Mouse (Mus musculus): ENCODE measurements around the gene Nprl3. TPM values are rescaled to one million over a fixed set of nuclear protein-coding genes. Genes with fewer than 3 reads are reported as not detected.
"Not testable (repeated sequence)": the region's sequence is repeated elsewhere in the genome, so short reads cannot be mapped to it uniquely, and the experiment has no call there.

Gene Nprl3
- total RNA-seq, 1 experiment from 2014 or later, result 20.3 TPM

DNA sequence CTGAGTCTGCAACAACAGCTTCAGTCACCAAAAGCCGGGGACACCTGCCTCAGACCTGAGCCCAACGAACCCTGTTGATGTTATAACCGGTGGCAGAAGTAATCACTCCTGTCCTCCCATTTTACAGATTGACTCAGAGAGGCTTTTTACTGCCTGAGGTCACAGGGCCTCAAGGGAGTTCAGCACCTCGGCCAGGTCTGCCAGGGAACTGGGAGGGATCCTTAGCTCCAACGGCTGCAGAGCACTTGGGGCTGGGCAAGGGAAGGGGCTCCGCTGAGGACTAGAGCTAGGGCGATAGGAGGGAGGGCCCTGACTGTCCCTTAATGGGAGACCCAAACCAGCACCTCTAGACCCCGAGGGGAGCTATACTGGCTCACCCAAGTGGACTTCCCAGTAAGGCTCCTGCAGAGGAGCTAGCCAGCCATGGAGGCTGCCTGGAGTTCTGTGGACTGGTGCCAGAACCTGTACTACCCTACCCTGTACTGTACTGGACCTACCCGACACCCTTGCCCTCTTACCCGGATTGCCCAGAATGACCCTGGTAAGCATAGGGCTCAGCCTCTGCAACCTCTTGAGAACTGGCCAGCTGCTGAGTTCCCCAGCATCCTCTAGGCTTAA is 46.8 kb downstream of the Nprl3 start:
- ATAC-seq (replicated peaks in 1 of 2; ENCODE audit: insufficient read depth in 1 of 2, low FRiP score in 2 of 2, low TSS enrichment in 1 of 2, low read depth in 1 of 2, poor library complexity in 2 of 2, severe bottlenecking in 2 of 2), result no peak

DNA sequence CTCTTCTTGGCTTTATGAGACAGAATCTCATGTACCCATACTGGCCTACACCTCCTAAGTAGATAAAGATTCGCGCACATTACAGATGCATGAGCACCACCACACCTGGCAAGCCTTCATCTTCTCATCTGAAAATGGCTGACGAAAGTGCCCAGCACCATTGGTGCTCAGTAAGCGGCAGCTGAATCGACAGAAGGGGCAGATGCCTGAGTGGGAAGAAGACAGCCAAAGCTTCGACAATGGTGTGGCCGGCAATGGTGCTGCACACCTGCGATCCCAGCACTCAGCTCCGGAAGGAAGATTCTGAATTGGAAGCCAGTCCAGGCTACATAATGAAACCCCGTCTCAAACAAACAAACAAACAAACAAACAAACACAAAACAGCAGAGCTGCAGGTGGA is 48.2 kb downstream of the Nprl3 start:
- no peak for ATAC-seq (replicated peaks in 1 of 2; ENCODE audit: insufficient read depth in 1 of 2, low FRiP score in 2 of 2, low TSS enrichment in 1 of 2, low read depth in 1 of 2, poor library complexity in 2 of 2, severe bottlenecking in 2 of 2)

DNA sequence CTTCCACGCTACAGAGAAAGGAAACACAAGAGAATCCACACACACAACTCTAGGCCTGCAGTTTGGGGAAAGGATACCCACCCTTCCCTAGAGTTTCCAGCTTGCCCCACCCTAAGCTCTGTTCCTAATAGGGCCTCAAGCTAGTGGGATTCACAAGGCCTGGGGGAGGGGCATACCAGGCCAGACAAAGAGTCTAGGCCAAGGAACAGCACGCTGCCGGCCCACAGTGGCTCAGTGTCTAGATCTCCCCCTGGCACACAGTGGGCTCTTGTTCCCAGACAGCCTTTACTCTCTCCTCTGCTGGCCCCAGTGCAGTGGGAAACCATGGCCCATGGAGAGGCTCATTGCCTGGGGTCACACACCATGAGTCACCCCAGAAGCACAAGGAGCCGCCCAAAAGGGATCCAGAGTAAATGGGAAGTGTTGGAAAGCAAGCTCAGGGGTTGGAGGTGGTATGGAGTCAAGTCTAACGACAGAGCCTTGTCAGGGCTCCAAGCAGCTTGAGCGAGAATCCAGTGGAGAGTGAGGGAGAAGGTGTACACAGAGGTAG is 48.9 kb downstream of the Nprl3 start:
- no peak for ATAC-seq (replicated peaks in 1 of 2; ENCODE audit: insufficient read depth in 1 of 2, low FRiP score in 2 of 2, low TSS enrichment in 1 of 2, low read depth in 1 of 2, poor library complexity in 2 of 2, severe bottlenecking in 2 of 2)

DNA sequence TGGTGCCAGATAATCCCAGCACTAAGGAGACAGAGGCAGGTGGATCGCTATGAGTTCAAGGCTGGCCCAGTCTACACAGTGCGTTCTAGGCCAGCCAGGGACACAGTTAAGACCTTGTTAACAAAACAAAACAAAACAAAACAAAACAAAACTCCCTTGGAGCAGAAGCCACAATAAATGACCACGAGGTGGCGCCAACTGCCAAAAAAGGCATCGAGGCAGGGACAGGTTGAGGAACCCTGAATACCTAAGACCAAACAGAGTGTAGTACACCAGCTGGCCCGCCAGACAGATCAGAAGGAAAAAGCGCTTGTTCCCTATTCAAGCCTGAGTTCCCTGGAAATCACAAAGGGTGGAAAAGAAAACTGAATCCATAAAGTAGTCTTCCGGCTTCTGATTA is 50.7 kb downstream of the Nprl3 start:
- ATAC-seq (replicated peaks in 1 of 2; ENCODE audit: insufficient read depth in 1 of 2, low FRiP score in 2 of 2, low TSS enrichment in 1 of 2, low read depth in 1 of 2, poor library complexity in 2 of 2, severe bottlenecking in 2 of 2), result peak; percentile 74 to 83

DNA sequence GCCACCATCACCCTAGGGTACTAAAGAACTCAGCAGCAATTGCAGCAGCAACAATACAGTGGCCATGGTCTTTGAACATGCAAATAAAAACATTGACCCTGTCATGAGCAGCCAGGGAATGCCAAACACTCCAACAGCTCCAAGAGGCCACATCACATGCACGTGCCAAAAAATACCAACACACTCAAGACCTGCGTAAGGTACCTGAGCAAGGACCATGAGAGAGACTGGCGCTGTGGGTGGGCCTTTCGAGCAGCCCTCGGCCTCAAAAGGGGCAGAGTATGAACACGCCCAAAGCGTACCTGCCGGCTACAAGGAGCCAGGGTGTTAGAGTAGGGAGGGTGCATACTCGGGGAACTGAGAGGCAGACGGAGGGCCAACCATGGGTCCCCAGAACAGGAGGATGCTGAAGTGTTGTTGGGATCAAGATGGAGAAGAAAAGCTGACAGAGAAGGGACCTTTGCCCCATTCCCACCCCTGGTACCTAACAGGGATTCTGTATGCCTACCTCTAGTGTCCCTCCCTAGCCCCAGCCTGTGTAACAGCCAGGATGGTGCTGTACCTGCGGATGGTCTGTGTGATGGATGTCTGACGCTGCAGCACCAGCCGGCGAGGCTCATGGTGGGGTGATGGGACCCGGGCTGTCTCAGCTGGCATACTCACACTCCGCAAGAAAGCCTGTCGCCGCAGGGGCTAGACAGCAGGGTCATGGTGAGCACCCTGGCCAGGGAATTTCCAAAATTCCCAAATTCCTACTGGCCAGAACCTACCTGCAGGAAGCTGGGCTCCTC is 51.9 kb downstream of the Nprl3 start:
- no peak for ATAC-seq (replicated peaks in 1 of 2; ENCODE audit: insufficient read depth in 1 of 2, low FRiP score in 2 of 2, low TSS enrichment in 1 of 2, low read depth in 1 of 2, poor library complexity in 2 of 2, severe bottlenecking in 2 of 2)

DNA sequence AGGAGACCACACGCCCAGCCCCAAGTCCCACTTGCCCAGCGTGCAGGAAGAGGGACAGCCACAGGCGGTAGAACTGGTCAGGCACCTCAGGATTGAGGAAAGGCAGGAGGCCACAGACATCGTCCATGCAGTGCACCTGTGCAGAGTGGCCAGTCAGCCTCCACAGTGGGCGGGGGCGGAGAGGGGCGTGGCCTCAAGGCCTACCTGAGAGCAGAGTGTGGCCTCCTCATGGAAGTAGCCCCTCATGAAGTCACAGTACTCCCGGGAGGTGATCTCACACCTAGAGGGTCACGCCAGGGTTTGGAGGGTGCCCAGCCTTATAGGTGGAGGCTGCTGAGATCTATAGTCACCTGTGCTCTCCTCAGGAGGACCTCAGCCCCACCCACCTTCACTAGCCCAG is 56.9 kb downstream of the Nprl3 start:
- ATAC-seq (replicated peaks in 1 of 2; ENCODE audit: insufficient read depth in 1 of 2, low FRiP score in 2 of 2, low TSS enrichment in 1 of 2, low read depth in 1 of 2, poor library complexity in 2 of 2, severe bottlenecking in 2 of 2), result no peak

DNA sequence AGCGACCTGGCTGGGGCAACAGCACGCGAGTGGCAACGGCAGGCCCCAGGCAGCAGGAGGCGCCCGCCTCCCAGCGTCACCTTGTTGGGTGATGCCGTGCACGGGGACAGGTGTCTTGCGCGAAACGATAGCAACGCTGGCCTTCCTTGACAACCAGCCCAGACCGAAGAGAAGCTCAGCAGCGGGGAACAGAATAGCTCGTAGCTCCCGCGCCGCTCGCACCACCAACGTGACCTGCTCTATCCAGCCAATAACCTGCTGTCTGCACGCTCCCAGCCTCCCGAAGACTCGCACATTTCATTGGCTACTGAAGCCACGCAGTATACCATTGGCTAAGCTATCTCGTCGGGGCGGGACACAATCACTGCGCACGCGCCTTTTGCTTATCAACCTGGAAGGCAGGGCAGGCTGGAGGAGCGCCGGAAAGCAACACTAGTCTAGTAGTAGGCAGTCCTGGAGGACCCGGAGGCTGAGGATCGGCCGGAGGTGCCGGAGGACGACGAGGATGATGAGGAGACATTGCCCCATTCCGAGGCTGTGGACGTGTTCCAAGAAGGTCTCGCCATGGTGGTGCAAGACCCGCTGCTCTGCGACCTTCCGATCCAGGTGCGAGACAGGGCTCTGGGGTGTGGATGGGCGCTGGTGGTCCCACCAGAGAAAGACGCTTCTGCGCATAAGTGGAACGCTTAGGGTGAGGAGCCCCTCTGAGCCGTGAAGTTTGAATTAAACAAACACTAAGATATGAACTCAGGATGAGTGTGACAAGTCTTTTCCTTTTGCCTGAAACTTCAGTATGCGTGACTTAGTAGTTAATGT is 62.2 kb downstream of the Nprl3 start, which contains the start of gene Snrnp25:
Gene Snrnp25 (plus strand): TSS at position 358 of the 816 bp plus-strand sequence.
- ATAC-seq (replicated peaks in 1 of 2; ENCODE audit: insufficient read depth in 1 of 2, low FRiP score in 2 of 2, low TSS enrichment in 1 of 2, low read depth in 1 of 2, poor library complexity in 2 of 2, severe bottlenecking in 2 of 2), result peak; percentile 100

DNA sequence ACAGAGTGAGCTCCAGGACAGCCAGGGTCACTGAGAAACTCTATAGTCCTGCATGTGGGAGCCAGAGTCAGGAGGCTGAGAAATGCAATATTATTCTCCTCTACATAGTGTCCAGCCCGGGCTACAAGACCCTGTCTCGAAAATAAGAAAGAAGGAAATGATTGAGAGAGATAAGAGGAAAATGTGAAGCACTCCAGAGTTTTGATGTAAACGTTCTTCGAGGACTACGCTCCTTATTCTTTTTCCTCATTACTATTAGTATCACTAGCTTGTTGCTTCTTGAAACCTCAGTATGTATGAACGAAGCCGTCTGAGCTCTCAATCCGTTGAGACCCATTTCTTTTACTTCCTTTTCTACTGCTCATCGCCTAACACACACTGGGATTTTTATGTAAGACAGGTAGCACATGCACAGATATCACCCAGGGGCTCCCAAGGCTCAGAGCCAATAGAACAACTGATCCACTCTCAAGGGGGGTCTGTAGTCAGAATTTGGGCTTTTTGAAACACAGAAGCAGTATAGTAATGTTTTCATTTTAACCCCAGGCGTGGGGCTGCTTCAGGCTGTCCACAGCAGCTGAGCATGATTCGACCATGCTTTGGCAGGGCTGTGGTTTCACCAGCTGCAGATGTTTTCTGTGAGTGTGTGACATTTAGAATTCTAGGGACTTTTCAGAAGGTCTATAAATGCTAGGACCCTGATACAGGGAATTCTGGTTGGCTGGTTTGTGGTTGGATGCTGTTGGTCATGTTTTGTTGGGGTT is 65.4 kb downstream of the Nprl3 start:
- no peak for ATAC-seq (replicated peaks in 1 of 2; ENCODE audit: insufficient read depth in 1 of 2, low FRiP score in 2 of 2, low TSS enrichment in 1 of 2, low read depth in 1 of 2, poor library complexity in 2 of 2, severe bottlenecking in 2 of 2)

DNA sequence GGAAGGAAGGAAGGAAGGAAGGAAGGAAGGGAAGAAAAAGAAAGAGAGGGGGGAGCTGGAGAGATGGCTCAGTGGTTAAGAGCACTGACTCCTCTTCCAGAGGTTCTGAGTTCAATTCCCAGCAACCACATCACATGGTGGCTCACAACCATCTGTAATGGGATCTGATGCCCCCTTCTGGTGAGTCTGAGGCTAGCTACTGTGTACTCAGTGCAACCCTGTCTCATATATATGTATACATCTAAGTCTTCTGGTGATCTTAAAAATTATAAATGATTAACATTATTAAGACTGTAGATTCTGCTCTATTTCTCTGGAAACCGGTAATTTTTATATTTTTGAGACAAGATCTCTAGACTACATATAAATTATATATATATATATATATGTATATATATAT is 66.5 kb downstream of the Nprl3 start:
- not testable (repeated sequence) for ATAC-seq (replicated peaks in 1 of 2; ENCODE audit: insufficient read depth in 1 of 2, low FRiP score in 2 of 2, low TSS enrichment in 1 of 2, low read depth in 1 of 2, poor library complexity in 2 of 2, severe bottlenecking in 2 of 2)

DNA sequence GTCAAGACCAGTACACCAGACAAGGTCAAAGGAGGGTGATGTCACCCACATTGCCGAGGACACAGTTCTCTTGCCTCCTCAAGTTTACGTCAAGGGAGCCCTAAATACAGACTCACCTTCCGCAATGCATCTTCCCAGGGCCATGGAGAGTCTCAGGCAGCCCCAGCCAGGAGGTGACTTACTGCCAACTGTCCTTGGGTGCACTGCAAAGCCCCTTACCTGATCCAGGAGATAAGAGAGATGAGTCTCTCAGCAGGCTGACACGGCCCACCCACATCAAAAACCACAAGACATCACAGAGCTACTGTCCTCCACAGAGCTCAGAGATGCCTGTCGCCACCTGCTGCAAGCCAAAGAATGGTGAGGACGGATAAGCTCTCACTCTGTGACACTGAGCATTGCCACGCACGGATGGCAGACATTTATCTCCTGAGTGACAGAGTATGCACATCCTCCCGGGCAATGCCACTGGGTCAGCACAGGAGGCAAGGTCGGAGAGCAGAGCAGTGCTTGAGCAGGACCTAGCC is 67.4 kb downstream of the Nprl3 start, which contains the start of gene Il9r:
Gene Il9r (minus strand): TSS at position 205 of the 527 bp plus-strand sequence.
- ATAC-seq (replicated peaks in 1 of 2; ENCODE audit: insufficient read depth in 1 of 2, low FRiP score in 2 of 2, low TSS enrichment in 1 of 2, low read depth in 1 of 2, poor library complexity in 2 of 2, severe bottlenecking in 2 of 2), result no peak

DNA sequence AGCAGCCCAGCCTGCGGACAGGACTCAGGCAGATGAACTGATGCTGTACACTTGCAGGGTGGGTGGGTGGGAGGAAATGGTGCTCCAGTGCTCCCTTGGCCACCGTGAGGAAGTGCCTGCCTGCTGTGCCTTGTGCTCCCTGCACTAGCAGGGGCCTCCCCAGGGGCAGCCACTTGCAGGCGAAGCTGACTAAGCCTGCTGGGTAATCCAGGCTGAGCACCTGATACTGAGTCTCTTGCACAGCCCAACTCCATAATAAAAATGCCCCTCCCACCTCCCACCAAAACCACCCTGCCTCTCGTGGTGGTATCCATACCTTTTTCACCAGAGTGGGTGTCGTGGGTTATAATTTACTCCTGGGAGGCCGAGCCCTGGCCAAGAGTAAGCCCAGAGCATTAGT is 68.3 kb downstream of the Nprl3 start:
- ATAC-seq (replicated peaks in 1 of 2; ENCODE audit: insufficient read depth in 1 of 2, low FRiP score in 2 of 2, low TSS enrichment in 1 of 2, low read depth in 1 of 2, poor library complexity in 2 of 2, severe bottlenecking in 2 of 2), result no peak

DNA sequence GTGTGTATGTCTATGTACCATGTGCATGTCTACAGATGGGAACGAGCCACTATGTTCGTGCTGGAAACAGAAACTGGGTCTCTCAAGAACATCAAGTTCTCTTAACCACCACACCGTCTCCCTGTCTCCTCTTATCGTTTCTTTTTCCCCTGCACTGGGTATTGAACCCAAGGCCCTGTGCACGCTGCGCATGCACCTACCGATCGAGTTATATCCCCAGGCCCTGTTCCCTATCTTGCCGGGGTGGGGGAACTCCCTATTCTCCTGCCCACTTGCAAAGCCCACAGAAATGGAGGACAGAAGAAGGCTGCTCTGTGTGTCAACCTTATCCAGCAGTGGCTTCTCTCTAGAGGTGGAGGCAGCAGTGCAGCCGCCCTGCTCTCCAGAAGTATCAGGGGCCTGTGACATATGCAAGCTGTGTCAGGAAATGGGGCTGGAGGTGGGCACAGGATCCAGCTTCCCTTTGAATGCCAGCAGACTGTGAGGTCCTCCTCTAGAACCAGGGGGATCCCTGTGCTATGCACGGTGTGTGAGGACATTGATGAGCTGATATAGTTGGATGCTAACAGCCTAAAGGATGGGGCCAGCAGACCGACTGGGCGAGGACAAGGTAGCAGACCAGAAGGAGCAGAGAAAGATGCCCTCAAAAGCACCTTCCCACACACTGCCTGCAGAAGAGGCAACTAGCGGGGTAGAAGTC is 69.1 kb downstream of the Nprl3 start:
- ATAC-seq (replicated peaks in 1 of 2; ENCODE audit: insufficient read depth in 1 of 2, low FRiP score in 2 of 2, low TSS enrichment in 1 of 2, low read depth in 1 of 2, poor library complexity in 2 of 2, severe bottlenecking in 2 of 2), result no peak

DNA sequence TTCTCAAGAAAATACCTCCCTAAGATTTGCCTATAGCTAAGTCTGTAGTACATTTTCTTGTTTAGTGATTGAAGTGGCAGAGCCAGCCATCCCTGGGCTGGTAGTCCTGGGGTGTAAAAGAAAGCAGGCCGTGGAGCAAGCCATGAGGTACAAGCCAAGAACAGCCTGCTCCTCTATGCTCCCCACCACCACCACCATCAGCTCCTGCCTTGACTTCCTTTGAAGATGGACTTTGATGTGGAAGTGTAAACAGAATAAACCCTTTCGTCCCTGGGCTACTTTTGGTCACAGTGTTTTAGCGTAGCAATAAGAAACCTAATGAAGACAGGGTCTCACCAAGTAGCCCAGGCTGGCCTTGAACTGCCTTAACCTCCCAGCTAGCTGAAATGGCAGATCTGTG is 69.7 kb downstream of the Nprl3 start:
- ATAC-seq (replicated peaks in 1 of 2; ENCODE audit: insufficient read depth in 1 of 2, low FRiP score in 2 of 2, low TSS enrichment in 1 of 2, low read depth in 1 of 2, poor library complexity in 2 of 2, severe bottlenecking in 2 of 2), result no peak

DNA sequence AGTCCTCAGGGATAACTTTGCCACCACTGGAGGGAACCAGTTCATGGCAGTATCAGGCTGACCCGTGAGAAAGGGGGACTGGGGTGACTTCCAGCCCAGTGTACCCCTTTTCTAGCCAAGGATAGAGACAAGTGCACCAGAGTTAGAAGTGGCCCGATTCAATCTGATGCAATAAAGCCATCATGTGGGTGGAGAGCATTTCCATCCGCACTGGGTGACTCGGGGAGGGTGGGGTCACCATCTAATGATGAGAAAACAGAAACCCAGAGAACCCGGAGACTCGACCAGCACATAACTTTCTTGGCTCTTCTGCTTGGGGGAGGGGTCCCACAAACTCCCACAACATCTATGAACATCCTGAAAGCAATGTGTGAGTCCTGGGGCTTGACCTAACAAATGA is 70.8 kb downstream of the Nprl3 start:
- ATAC-seq (replicated peaks in 1 of 2; ENCODE audit: insufficient read depth in 1 of 2, low FRiP score in 2 of 2, low TSS enrichment in 1 of 2, low read depth in 1 of 2, poor library complexity in 2 of 2, severe bottlenecking in 2 of 2), result no peak

DNA sequence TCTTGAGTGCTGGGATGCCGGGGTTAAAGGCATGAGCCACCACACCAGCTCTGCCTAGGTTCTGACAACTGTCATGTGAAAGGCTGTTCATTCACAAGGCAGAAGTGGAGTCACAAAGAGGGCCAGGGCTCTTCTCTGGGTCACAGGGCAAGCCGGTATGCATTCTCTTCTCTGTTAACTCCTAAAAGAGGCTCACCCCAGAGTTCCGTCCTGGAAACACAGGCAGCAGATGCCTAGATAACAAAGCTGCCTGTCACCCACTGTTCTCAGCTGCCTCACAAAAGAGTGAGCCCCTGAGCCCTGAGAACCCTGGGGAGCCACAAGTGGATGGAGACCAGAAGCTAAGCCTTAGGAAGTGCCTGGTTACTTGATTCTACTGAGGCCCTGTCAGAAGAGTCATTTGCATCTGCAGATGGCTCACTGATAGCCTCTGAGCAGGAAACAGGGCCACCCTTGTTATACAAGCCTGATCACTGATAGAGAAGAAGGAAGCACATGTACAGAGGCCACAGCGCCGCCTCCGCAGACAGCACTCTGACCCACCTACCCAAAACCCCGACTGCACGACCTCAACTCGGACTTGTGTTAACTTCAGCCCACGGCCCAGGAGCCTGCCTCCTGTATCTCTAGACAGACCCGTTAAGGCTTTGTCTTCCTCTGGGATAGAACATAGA is 71.5 kb downstream of the Nprl3 start:
- peak; percentile 85 to 87 for ATAC-seq (replicated peaks in 1 of 2; ENCODE audit: insufficient read depth in 1 of 2, low FRiP score in 2 of 2, low TSS enrichment in 1 of 2, low read depth in 1 of 2, poor library complexity in 2 of 2, severe bottlenecking in 2 of 2)

DNA sequence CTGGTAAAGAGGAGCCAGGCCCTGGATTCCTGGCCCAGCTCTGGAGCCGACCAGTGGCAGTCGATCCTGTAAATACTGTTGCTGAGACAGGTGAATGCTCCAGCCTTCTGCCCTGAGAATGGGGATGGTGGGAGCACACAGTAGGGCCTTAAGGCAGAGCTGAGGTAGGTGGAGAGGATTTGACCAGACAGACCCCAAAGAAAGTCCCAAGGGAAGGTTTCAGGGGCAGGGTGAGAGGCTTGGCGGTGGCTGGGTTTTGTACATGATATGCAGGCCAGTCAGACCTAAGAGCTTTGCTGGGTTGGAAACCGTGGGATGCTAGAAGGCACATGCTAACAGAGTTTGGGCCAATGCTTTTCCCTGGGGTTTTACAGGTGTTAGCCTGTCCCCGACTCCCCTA is 72.9 kb downstream of the Nprl3 start:
- no peak for ATAC-seq (replicated peaks in 1 of 2; ENCODE audit: insufficient read depth in 1 of 2, low FRiP score in 2 of 2, low TSS enrichment in 1 of 2, low read depth in 1 of 2, poor library complexity in 2 of 2, severe bottlenecking in 2 of 2)

Data from hematopoietic stem cell, adult 5-6 weeks (primary cell).